Mouse (Mus musculus) liver, embryonic 14.5 days (tissue): Measurements from ENCODE around the gene Zfp710.

Experiments used
- CTCF ChIP-seq: IDR thresholded peaks from 2 replicates; pipeline ENCODE4 v1.5.1; 2016; ENCODE audit warnings: antibody characterized with exemption, low read depth, control low read depth
- EP300 ChIP-seq: IDR thresholded peaks from 2 replicates; pipeline ENCODE4 v1.6.1; 2016; ENCODE audit warnings: antibody characterized with exemption, low read depth

DNA sequence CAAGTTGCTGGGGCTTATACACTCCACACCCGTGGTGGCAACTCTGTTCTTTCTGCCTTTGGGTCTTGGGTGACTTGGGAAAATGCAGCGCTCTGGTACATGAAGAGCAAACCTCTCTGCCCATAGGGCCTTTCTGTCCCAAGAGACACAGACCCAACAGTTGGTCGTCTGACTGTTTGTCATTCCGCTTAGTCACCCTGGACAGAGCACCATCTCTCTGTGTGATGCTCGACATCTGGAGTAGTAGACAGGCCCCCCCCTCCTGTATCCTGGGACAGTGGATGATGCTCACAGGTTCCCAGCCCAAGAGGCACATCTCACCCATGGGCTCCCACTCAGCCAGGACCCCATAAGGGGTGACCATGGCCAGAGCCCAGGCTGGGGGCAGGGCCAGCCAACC is 38.6 kb downstream of the Zfp710 start:
- TF ChIP-seq CTCF = no peak
- no peak for TF ChIP-seq EP300
